Mouse (Mus musculus) heart, embryonic 12.5 days (tissue): ENCODE measurements at regions not wholly inside any gene's neighbourhood (a gene's known extent, or its start where the extent isn't known, plus 50 kb on each side); places are given as distances from the start of the nearest gene placed in this dataset.

Experiments used
- ATAC-seq: fragments of 200-750 bp; cut with Nextera tagmentation; 2 replicates; pipeline ENCODE4 v1.8.0; 2017; ENCODE audit warnings: moderate TSS enrichment, moderate library complexity; ENCODE audit not compliant: insufficient number of reproducible peaks, low FRiP score
- H3K27ac ChIP-seq: fragments of 300-500 bp; sonication (generic); 2 replicates; pipeline ENCODE4 v1.5.1; 2016; ENCODE audit warnings: mild to moderate bottlenecking, moderate library complexity; ENCODE audit not compliant: poor library complexity, severe bottlenecking
- H3K27me3 ChIP-seq: fragments of 300-500 bp; sonication (generic); replicated peaks from 2 replicates; pipeline ENCODE4 v1.6.1; 2016; ENCODE audit warnings: mild to moderate bottlenecking, moderate library complexity
- H3K36me3 ChIP-seq: fragments of 300-500 bp; sonication (generic); 2 replicates; pipeline ENCODE4 v1.6.1; 2016; ENCODE audit warnings: mild to moderate bottlenecking, moderate library complexity
- H3K4me1 ChIP-seq: fragments of 300-500 bp; sonication (generic); replicated peaks from 2 replicates; pipeline ENCODE4 v1.6.1; 2016; ENCODE audit warnings: mild to moderate bottlenecking
- H3K4me2 ChIP-seq: fragments of 300-500 bp; sonication (generic); 2 replicates; pipeline ENCODE4 v1.6.1; 2016; ENCODE audit warnings: mild to moderate bottlenecking, moderate library complexity
- H3K4me3 ChIP-seq: fragments of 300-500 bp; sonication (generic); 2 replicates; pipeline ENCODE4 v1.5.1; 2016; ENCODE audit warnings: mild to moderate bottlenecking
- H3K9ac ChIP-seq: fragments of 300-500 bp; sonication (generic); 2 replicates; pipeline ENCODE4 v1.6.1; 2016; ENCODE audit warnings: mild to moderate bottlenecking, moderate library complexity
- H3K9me3 ChIP-seq: fragments of 300-500 bp; sonication (generic); replicated peaks from 2 replicates; pipeline ENCODE4 v1.6.1; 2016; ENCODE audit warnings: mild to moderate bottlenecking, moderate library complexity
- WGBS: fragments of 180-500 bp; shearing (Covaris S2); methylation state at CpG from one replicate; pipeline ENCODE4 v1.1.7; 2016; 5-methylcytosine and 5-hydroxymethylcytosine counted together

DNA sequence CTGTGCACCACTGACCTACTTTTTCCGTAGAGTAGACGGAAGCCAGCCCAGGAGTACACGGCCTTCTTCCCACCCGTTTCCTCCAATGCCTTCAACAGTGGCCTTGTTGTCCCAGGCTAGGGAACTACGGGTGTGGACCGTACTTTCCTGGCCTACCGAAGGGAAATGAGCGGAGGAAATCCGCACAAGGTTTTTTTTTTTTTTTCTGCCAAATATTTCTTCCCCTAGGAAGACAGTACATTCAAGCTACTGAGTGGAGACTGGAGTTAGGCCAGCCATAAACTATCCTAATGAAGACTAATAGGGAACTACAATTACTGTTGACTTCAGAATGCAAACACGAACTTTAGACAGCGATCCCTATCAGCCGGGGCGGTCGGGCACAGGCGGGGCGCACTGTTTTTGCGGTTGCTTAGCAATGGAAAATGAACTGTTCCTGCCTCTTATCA, 177.3 kb downstream of the Ttc8 start:
- H3K4me2 ChIP-seq, result no peak overlapping the region
- no peaks in the 10 kb centered on the region for H3K27me3 ChIP-seq
- no peak overlapping the region for H3K4me3 ChIP-seq
- peak; percentile 55; the same call in 1 of the 2 replicates for ATAC-seq
- H3K27ac ChIP-seq, result no peak overlapping the region
- H3K9ac ChIP-seq, result no peak overlapping the region
- peaks cover 10% of the 10 kb centered on the region for H3K4me1 ChIP-seq
- H3K36me3 ChIP-seq, result no peaks in the 10 kb centered on the region
- no peaks in the 10 kb centered on the region for H3K9me3 ChIP-seq
- WGBS, result 70% methylated on average over 17 of the region's 17 CpGs

DNA sequence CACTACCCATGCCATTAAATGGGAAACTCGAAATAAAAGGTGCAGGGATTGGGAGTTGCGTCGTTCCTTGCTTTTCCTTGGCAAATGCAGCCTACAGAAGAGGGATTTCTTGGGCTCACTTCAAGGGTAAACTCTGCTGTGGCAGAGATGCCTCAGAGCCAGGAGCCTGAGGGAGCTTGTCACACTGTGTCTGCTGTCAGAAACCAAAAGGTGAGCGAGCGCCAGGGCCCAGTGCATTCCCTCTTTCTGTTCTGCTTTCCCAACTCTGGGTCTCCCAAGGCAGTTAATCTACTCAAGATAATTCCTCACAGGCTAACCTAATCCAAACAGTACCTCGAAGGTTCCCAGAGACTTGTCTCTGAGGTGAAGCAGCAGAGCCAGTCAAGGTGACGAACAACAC, 179.5 kb downstream of the Ttc8 start:
- 59% methylated on average over 7 of the region's 7 CpGs for WGBS

DNA sequence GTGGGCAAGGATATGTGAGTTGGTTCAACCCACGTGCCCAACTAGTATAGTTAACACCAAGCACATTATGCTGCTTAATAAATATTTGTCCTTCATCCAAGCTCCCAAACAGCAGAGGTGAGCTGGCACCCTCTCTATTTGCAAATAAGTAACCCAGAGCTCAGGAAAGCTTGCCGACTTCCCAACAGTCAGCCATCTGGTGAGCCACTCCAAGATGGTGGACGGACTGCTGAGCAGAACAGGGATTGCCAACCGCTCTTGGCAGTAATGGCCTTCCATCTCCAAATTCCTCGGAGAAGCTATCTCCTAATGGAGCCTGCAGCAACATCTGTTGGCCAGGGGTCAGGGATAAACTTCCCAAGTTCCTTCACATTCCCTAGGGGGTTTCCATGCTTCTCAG, 188.2 kb downstream of the Ttc8 start:
- Histone ChIP-seq H3K9ac (no peak overlapping the region), H3K4me2 (no peak overlapping the region), H3K36me3 (no peaks in the 10 kb centered on the region), H3K4me3 (no peak overlapping the region), H3K9me3 (0 out of 2 replicates have a peak, but pooled peaks cover 14% of the 10 kb centered on the region), H3K27ac (no peak overlapping the region), H3K27me3 (no peaks in the 10 kb centered on the region), H3K4me1 (no peaks in the 10 kb centered on the region)
- no peak for ATAC-seq
- WGBS, result 88% methylated on average over 5 of the region's 5 CpGs

More for the DNA sequence above, 179.5 kb downstream of the Ttc8 start:
- Histone ChIP-seq H3K4me3 (no peak overlapping the region), H3K27ac (no peak overlapping the region), H3K9ac (no peak overlapping the region), H3K36me3 (no peaks in the 10 kb centered on the region), H3K4me1 (peaks cover 10% of the 10 kb centered on the region), H3K9me3 (no peaks in the 10 kb centered on the region), H3K4me2 (no peak overlapping the region), H3K27me3 (no peaks in the 10 kb centered on the region)
- ATAC-seq, result no peak

DNA sequence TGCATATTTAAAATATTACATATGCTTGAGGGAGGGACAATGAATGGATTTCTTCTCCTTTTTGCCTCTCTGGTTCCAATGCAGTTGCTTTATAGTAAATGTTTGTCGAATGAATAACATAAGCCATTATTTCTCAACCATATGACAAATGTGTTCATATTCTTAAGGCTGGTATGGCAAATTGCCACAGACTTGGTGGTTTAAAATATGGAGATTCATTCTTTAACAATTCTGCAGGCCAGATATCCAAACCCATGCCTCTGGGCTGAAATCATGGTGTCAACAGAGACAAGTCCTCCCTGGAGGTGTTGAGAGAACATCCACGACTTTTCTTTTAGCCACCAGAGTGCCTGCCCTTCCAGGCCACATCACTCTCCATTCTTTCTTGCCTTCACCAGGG, 193.4 kb downstream of the Ttc8 start:
- 69% methylated on average over 2 of the region's 2 CpGs for WGBS
- H3K4me2 ChIP-seq, result no peak overlapping the region
- no peak overlapping the region for H3K4me3 ChIP-seq
- H3K36me3 ChIP-seq, result no peaks in the 10 kb centered on the region
- no peak overlapping the region for H3K9ac ChIP-seq
- no peak for ATAC-seq
- no peak overlapping the region for H3K27ac ChIP-seq
- H3K4me1 ChIP-seq, result peaks cover 5% of the 10 kb centered on the region
- 0 out of 2 replicates have a peak, but pooled peaks cover 4% of the 10 kb centered on the region for H3K9me3 ChIP-seq
- H3K27me3 ChIP-seq, result no peaks in the 10 kb centered on the region

DNA sequence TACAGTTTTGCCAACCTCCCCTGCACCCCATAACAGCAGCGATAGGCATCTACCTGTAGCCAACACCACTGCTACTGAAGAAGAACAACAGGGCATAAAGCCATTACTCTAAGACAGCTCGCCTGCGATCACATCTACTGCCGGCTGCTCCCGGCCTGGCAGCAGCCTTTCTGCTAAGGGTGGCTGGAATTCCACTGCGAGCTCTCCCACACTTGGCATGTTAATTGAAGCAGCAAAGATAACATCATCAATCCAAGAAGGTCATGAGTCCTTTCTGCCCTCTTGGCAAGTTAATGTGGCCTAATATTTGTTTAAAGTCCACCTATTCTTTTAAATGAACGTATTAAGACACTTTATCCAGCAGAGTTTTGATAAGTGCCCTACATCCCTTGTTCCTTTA, 196.1 kb downstream of the Ttc8 start:
- Histone ChIP-seq H3K9ac (no peak overlapping the region), H3K9me3 (0 out of 2 replicates have a peak, but pooled peaks cover 6% of the 10 kb centered on the region), H3K4me2 (no peak overlapping the region), H3K4me1 (peaks cover 5% of the 10 kb centered on the region), H3K27ac (no peak overlapping the region), H3K4me3 (no peak overlapping the region), H3K36me3 (no peaks in the 10 kb centered on the region), H3K27me3 (no peaks in the 10 kb centered on the region)
- WGBS, result 40% methylated on average over 7 of the region's 7 CpGs
- ATAC-seq, result no peak

DNA sequence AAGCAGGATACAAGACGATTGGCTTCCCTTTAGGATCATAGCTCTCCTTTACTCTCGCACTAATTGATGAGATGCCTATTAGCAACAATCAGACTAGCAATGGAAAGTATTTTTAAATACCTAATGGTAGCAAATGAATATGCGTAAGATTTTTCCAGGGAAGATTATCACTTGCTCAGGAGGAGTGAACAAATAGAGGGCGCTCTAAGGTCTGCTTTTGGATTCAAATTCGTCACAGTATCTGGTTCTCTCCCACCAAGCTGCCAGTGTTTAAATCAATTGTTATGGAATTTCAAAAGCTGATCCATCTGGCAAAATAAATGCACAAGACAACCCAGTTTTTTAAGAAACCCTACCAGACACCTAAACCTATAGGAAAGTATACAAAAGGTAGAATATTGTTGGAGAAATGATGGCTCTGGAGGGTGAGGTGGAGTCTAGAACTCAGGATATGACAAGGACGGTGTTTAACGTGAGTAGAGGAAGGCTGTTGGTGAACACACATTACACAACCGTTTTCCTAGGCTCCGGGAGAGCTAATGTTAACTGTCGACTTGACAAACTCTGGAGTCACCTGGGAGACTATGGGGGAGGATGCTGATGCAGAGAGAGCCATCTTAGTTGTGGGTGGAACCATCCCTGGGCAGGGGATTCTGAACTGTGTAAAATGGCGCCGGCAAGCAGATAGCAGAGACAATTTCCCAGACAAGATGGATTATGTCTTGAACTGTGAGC, 198.2 kb downstream of the Ttc8 start:
- Histone ChIP-seq H3K4me2 (no peak overlapping the region), H3K9me3 (0 out of 2 replicates have a peak, but pooled peaks cover 6% of the 10 kb centered on the region), H3K27ac (no peak overlapping the region), H3K36me3 (no peaks in the 10 kb centered on the region), H3K4me1 (peaks cover 5% of the 10 kb centered on the region), H3K9ac (no peak overlapping the region), H3K4me3 (no peak overlapping the region), H3K27me3 (no peaks in the 10 kb centered on the region)
- no peak for ATAC-seq
- WGBS, result 83% methylated on average over 12 of the region's 12 CpGs

DNA sequence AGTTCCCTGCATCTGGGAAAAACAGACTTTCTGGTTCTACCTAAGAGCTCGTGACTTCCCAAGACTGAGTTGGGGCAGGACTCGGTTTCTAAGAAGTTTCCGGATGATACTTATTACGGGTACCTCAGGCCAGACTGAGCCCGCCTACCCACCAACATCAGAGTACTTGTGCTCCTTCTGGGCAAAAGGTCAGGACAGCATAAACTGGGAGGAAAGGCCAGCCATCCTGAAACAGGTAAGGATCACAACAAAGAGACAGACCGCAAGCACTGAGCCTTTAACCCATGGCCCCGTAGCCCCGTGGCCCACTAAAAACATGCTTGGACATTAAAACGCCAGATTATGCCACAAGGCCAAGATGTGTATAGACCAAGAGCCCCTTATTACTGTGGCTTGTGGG, 199.6 kb downstream of the Ttc8 start:
- Histone ChIP-seq H3K27ac (no peak overlapping the region), H3K27me3 (no peaks in the 10 kb centered on the region), H3K4me3 (no peak overlapping the region), H3K9me3 (0 out of 2 replicates have a peak, but pooled peaks cover 6% of the 10 kb centered on the region), H3K36me3 (no peaks in the 10 kb centered on the region), H3K9ac (no peak overlapping the region), H3K4me2 (no peak overlapping the region), H3K4me1 (peaks cover 5% of the 10 kb centered on the region)
- no peak for ATAC-seq
- WGBS, result 91% methylated on average over 9 of the region's 9 CpGs

DNA sequence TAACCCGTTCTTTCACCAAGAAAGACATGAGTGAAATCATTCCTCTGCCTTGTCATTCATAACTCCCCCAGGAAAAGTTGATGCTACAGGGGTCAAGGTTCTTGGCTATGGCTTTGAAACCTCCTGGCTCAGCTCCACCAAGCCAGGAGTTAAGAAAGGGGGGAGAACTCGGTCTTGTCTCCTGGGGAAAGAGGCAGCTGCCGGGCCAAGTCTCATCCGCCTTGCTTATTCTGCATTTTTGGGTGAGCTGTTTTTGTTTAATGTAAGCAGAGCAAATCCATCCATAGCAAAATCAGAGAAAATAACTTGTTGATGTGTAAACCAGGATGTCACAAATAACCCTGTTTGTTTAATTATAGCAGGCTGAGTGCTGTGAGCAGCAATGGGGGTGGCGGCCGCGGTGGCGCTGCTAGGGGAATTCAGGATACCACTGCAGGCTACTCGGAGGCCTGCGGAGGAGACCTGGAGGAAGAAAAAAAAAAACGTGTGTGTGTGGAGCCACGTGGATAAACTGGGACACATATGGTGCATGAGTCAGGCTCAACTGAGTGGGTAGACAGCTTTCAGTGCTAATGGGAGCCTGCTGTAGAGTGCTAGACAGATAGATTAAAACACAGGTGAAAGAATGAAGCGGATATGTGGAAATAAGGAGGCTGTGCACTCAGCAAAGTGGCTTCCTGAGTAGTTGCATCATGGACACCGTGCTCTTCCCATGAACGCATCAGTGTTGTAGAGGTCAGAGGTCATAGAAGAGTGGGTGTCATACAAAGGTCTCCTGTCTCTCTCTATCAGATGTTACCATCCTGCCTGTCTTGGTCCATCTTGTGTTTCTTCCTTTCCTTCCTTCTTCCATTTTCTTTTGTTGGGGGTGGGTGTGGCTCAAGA, 203.5 kb downstream of the Ttc8 start:
- Histone ChIP-seq H3K4me1 (no peaks in the 10 kb centered on the region), H3K27ac (no peak overlapping the region), H3K9ac (no peak overlapping the region), H3K4me3 (no peak overlapping the region), H3K27me3 (no peaks in the 10 kb centered on the region), H3K9me3 (0 out of 2 replicates have a peak, but pooled peaks cover under 1% of the 10 kb centered on the region), H3K4me2 (no peak overlapping the region), H3K36me3 (no peaks in the 10 kb centered on the region)
- ATAC-seq, result no peak
- WGBS, result 78% methylated on average over 15 of the region's 15 CpGs

DNA sequence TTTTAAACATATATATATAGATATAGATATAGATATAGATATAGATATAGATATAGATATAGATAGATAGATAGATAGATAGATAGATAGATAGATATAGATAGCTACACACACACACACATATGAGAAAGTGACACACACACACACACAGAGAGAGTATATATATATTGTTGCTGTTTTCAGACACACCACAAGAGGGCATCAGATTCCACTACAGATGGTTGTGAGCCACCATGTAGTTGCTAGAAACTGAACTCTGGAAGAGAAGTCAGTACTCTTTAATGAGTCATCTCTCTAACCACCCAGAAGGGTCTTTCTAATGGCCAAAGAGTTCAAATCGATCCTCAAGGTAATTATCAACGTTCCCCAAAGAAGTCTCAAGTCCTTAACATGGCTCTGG, 205.8 kb downstream of the Ttc8 start:
- H3K9me3 ChIP-seq, result no peaks in the 10 kb centered on the region
- WGBS, result 90% methylated on average over 2 of the region's 2 CpGs
- no peak overlapping the region for H3K9ac ChIP-seq
- no peaks in the 10 kb centered on the region for H3K36me3 ChIP-seq
- H3K4me1 ChIP-seq, result no peaks in the 10 kb centered on the region
- H3K27me3 ChIP-seq, result no peaks in the 10 kb centered on the region
- H3K4me3 ChIP-seq, result no peak overlapping the region
- H3K4me2 ChIP-seq, result no peak overlapping the region
- no peak overlapping the region for H3K27ac ChIP-seq
- no peak for ATAC-seq
